Mouse (Mus musculus) lung, embryonic 14.5 days (tissue): ENCODE measurements around the gene Stmn1. TPM values are rescaled to one million over a fixed set of nuclear protein-coding genes. Genes with fewer than 3 reads are reported as not detected.
A peak's percentile ranks its signal among the peaks of the same experiment; 100 is the strongest.

ENCODE experiments used
- ATAC-seq: fragments of 200-750 bp; cut with Nextera tagmentation; 2 replicates; pipeline ENCODE4 v1.8.0; 2017; ENCODE audit warnings: mild to moderate bottlenecking, moderate TSS enrichment, moderate library complexity; ENCODE audit not compliant: insufficient read depth
- DNase-seq: peaks from one replicate; pipeline ENCODE4 v3.0.0-alpha.2; 2015
- H3K27ac ChIP-seq: fragments of 300-500 bp; sonication (generic); 2 replicates; pipeline ENCODE4 v1.5.1; 2014; ENCODE audit warnings: low read depth, mild to moderate bottlenecking, moderate library complexity
- H3K27me3 ChIP-seq: fragments of 300-500 bp; sonication (generic); 2 replicates; pipeline ENCODE4 v1.6.1; 2014; ENCODE audit warnings: low read length, control low read depth; ENCODE audit not compliant: insufficient read depth
- H3K36me3 ChIP-seq: fragments of 300-500 bp; sonication (generic); 2 replicates; pipeline ENCODE4 v1.6.1; 2014; ENCODE audit warnings: control low read depth; ENCODE audit not compliant: insufficient read depth
- H3K4me1 ChIP-seq: fragments of 300-500 bp; sonication (generic); 2 replicates; pipeline ENCODE4 v1.6.1; 2014; ENCODE audit warnings: antibody characterized with exemption, control low read depth; ENCODE audit not compliant: insufficient read depth
- H3K4me2 ChIP-seq: fragments of 300-500 bp; sonication (generic); 2 replicates; pipeline ENCODE4 v1.6.1; 2014; ENCODE audit warnings: mild to moderate bottlenecking
- H3K4me3 ChIP-seq: fragments of 300-500 bp; sonication (generic); 2 replicates; pipeline ENCODE4 v1.5.1; 2014; ENCODE audit warnings: low read depth, low read length
- H3K9ac ChIP-seq: fragments of 300-500 bp; sonication (generic); 2 replicates; pipeline ENCODE4 v1.6.1; 2014
- H3K9me3 ChIP-seq: fragments of 300-500 bp; sonication (generic); 2 replicates; pipeline ENCODE4 v1.6.1; 2016; ENCODE audit warnings: low read depth, low read length, control low read depth
- CTCF ChIP-seq: IDR thresholded peaks from 2 replicates; pipeline ENCODE4 v1.5.1; 2016; ENCODE audit warnings: antibody characterized with exemption, low read depth
- WGBS: fragments of 180-500 bp; shearing (Covaris S2); extraction: QIAGEN DNeasy Blood & Tissue Kit; methylation state at CpG from one replicate; pipeline ENCODE4 v1.1.7; 2014; 5-methylcytosine and 5-hydroxymethylcytosine counted together
- polyA plus RNA-seq: library from polyadenylated mRNA; unstranded; fragments of >200 nt; fragmentation: Nextera tagmentation; extraction: Ambion mirVana; gene quantifications from 2 replicates; pipeline ENCODE4 v1.2.1, GENCODE M21; 2014

The Stmn1 gene
- 1,723 and 1,772 TPM in 2 replicates for polyA plus RNA-seq

DNA sequence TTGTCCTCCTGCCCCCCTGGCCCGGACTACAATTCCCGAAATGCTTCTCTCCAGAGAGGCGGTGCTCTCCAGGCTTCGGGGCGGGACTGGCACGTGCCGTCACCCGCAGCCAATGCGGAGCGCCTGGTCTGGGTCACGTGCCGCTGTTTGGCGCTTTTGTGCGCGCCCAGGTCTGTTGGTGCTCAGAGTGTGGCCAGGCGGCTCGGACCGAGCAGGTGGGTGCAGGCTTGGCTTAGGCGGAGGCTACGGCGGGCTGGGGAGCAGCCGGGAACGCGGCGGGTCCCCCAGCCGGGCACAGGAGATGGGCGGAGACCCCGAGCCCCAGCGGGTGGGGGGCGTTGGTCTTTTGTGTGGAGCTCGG lies at the start of gene Stmn1:
Stmn1 (plus strand) TSS at position 106 of the 361 bp plus-strand sequence.
- peak within 1 kb of the TSS; percentile 92 for H3K4me3 ChIP-seq
- H3K27me3 ChIP-seq, result no peaks in the 10 kb centered on the region
- peak; percentile 98 for DNase-seq
- WGBS, result under 1% methylated on average over 31 of the region's 31 CpGs
- 0 out of 2 replicates have a peak, but pooled peaks cover 3% of the 10 kb centered on the region for H3K4me1 ChIP-seq
- H3K36me3 ChIP-seq, result peaks cover 31% of the 10 kb centered on the region
- ATAC-seq, result peak; percentile 97
- no peak for TF ChIP-seq CTCF
- peak within 1 kb of the TSS; percentile 93 for H3K9ac ChIP-seq
- H3K27ac ChIP-seq, result peak within 1 kb of the TSS; percentile 94
- peak within 1 kb of the TSS; percentile 96 for H3K4me2 ChIP-seq
- H3K9me3 ChIP-seq, result no peaks in the 10 kb centered on the region

DNA sequence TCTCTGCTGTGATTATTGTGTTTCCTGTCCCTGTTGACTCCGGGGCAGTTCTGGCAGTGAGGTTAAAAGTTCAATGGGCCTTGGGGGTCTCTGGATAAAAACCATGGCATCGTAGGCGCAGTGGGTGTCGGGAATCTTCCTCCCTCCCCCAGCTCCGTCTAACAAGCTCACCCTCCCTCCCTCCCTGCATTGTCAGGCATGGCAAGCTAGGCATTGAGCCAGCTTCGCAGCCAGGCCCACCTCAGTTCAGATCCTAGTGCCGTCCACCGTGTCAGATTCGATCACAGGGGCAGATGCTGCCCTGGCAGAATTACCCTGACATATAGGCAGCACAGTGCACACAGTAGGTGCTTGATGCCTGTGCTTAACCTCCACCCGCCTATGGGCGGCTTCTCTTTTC lies 46.1 kb upstream of the Stmn1 start:
- no peak overlapping the region for H3K9ac ChIP-seq
- no peak overlapping the region for H3K4me2 ChIP-seq
- ATAC-seq (no peak), DNase-seq (no peak)
- WGBS, result 60% methylated on average over 11 of the region's 11 CpGs
- no peak overlapping the region for H3K27ac ChIP-seq
- H3K36me3 ChIP-seq, result peaks cover 3% of the 10 kb centered on the region; the same call in 1 of the 2 replicates
- TF ChIP-seq CTCF, result no peak
- no peaks in the 10 kb centered on the region for H3K4me1 ChIP-seq
- H3K27me3 ChIP-seq, result no peaks in the 10 kb centered on the region
- no peak overlapping the region for H3K4me3 ChIP-seq
- no peaks in the 10 kb centered on the region for H3K9me3 ChIP-seq

DNA sequence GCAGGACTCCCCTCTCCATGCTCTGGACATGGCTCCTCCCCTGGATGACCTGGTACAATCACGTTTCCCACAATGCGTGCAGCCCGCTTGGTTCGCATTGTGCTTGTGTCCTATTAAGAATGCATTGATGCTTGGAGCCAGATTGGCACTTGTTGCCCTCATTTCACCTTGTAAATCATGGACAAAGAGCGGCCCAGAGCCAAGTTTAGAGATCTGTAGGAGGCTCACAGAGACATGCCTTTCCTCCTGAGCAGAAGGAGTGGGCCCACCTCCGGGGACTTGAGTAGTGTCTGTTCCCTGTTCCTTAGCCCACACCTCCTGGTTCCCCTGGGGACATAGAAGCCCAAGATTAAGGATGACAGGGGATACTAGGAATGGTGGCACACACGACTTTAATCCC lies 44.2 kb upstream of the Stmn1 start:
- Histone ChIP-seq H3K27me3 (no peaks in the 10 kb centered on the region), H3K36me3 (0 out of 2 replicates have a peak, but pooled peaks cover 3% of the 10 kb centered on the region), H3K4me1 (no peaks in the 10 kb centered on the region), H3K4me2 (no peak overlapping the region), H3K27ac (no peak overlapping the region), H3K9ac (no peak overlapping the region), H3K4me3 (no peak overlapping the region), H3K9me3 (no peaks in the 10 kb centered on the region)
- 90% methylated on average over 7 of the region's 7 CpGs for WGBS
- DNase-seq (no peak), ATAC-seq (no peak)
- no peak for TF ChIP-seq CTCF

DNA sequence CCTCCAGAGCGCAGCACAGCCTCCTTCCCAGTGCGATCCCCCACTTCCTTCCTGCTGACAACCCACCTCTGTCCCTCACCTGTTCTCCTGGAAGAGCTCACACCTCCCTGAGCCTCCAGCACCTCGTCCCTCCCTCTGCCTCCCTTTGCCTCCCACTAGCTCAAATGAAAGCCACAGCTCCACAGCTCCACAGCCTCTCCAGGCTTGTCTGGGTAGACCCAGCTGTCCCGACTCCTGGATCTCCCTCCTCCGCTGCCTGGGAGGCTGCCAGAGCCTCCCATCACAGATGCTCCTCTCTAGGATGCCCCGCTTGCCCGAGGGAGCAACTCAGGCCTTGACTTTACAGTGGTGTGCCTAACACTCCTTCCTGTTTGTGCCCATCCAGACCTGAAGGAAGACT lies 43.0 kb upstream of the Stmn1 start:
- no peaks in the 10 kb centered on the region for H3K27me3 ChIP-seq
- H3K36me3 ChIP-seq, result 0 out of 2 replicates have a peak, but pooled peaks cover 3% of the 10 kb centered on the region
- no peak overlapping the region for H3K4me2 ChIP-seq
- WGBS, result 59% methylated on average over 7 of the region's 7 CpGs
- no peak overlapping the region for H3K27ac ChIP-seq
- DNase-seq (no peak), ATAC-seq (no peak)
- H3K4me1 ChIP-seq, result no peaks in the 10 kb centered on the region
- H3K9ac ChIP-seq, result no peak overlapping the region
- TF ChIP-seq CTCF, result no peak
- no peaks in the 10 kb centered on the region for H3K9me3 ChIP-seq
- no peak overlapping the region for H3K4me3 ChIP-seq

DNA sequence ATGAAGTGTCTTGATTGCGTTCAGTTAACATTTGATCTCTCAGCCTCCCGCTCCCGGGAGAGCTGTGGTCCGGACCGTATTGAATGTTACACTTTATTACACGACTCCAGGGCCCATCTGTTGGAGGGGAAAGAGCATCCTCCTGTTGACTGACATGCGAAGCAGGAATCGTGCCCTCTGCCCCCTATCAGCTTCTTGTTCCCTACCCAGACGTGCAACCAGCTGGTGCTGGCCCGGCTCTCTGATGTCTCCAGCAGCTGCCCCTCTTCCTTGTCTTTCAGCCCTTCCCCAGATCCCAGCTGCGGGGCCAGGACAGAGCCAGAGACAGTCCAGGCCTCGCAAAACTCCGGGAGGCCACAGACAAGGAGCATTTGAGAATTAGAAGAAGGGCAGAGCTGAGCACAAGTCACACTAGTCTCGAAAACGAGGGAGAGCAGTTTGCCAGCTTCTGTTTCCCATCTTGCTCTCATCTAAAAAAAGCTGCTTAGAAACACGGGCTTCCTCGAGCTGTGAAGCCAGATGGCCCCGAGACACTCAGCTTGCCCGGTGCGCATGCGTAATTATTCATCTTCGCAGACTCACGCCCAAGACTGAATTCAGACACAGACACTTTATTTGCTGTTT lies 37.6 kb upstream of the Stmn1 start:
- H3K9ac ChIP-seq, result 0 out of 2 replicates have a peak overlapping the region, but pooled peaks have one; percentile 6
- ATAC-seq (peak; percentile 74; the same call in 1 of the 2 replicates), DNase-seq (peak; percentile 69)
- WGBS, result 18% methylated on average over 23 of the region's 23 CpGs
- peak overlapping the region; percentile 28 for H3K4me2 ChIP-seq
- no peaks in the 10 kb centered on the region for H3K9me3 ChIP-seq
- no peaks in the 10 kb centered on the region for H3K27me3 ChIP-seq
- H3K4me1 ChIP-seq, result no peaks in the 10 kb centered on the region
- TF ChIP-seq CTCF, result no peak
- no peaks in the 10 kb centered on the region for H3K36me3 ChIP-seq
- H3K4me3 ChIP-seq, result no peak overlapping the region
- peak overlapping the region; percentile 44; the same call in 1 of the 2 replicates for H3K27ac ChIP-seq

DNA sequence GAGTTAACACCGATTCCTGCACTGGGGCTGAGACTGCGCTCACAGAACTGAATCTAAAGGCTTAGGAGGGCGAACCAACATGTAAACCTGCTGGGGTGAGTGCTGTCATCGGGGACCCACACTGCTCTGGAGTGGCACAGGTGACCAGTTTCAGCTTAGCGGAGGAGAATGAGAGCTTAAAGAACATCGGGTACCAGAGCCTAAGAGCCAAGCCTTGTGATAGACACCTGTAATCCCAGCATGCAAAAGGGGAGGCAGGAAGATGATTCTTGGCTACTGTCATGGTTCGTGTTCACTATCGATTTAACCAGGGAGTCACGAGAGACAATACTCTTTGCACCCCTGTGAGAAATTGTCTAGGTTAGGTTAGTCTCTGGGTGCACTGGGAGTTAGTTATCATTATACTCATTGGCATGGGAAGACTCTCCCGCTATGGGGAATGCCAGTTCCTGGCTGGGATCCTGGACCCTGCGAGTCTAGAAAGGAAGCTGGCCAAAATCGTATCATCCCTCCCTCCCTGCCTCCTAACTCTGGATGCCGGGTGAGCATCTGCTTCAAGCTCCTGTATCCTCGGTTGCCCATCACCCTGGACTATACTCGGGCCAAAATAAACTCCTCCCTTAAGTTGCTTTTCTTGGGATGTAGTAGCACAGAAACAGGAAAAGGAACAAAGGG lies 35.3 kb upstream of the Stmn1 start:
- no peak for DNase-seq
- ATAC-seq, result no peak
- Histone ChIP-seq H3K9ac (no peak overlapping the region), H3K4me2 (no peak overlapping the region), H3K36me3 (no peaks in the 10 kb centered on the region), H3K4me1 (no peaks in the 10 kb centered on the region), H3K27me3 (no peaks in the 10 kb centered on the region), H3K4me3 (no peak overlapping the region), H3K27ac (no peak overlapping the region), H3K9me3 (no peaks in the 10 kb centered on the region)
- 79% methylated on average over 15 of the region's 15 CpGs for WGBS
- TF ChIP-seq CTCF, result no peak

DNA sequence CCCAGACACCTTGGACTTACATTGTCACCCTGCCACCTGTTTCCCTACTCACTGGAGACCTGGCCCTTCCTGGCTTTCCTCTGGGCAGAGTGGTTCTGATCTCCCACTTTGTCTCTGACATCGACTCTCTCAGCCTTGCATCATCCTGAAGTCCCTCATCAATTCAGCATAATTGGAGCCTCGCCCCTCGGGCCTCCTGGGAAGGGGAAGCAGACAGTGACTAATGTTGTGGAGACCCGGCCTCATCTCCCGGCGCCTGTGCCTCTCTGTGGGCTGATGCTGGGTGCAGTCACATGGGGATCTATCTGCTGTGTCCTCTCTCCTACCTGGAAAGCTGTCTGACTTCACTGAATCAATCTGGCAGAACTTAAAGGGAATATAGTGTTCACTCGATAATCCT lies 31.9 kb upstream of the Stmn1 start:
- H3K4me1 ChIP-seq, result no peaks in the 10 kb centered on the region
- H3K4me2 ChIP-seq, result no peak overlapping the region
- no peak overlapping the region for H3K9ac ChIP-seq
- H3K27me3 ChIP-seq, result no peaks in the 10 kb centered on the region
- no peaks in the 10 kb centered on the region for H3K9me3 ChIP-seq
- H3K36me3 ChIP-seq, result no peaks in the 10 kb centered on the region
- ATAC-seq (no peak), DNase-seq (no peak)
- 28% methylated on average over 7 of the region's 7 CpGs for WGBS
- no peak for TF ChIP-seq CTCF
- H3K27ac ChIP-seq, result no peak overlapping the region
- no peak overlapping the region for H3K4me3 ChIP-seq
